Mouse (Mus musculus) midbrain, embryonic 12.5 days (tissue): ENCODE data around the gene Apoc1. TPM values are rescaled to one million over a fixed set of nuclear protein-coding genes. Genes with fewer than 3 reads are reported as not detected.
"Not testable (repeated sequence)": the region's sequence is repeated elsewhere in the genome, so short reads cannot be mapped to it uniquely, and the experiment has no call there.

Experiments
- ATAC-seq: fragments of 200-750 bp; cut with Nextera tagmentation; 2 replicates; pipeline ENCODE4 v1.8.0; 2017; ENCODE audit warnings: low read depth, moderate TSS enrichment, moderate library complexity; ENCODE audit not compliant: low FRiP score
- H3K27ac ChIP-seq: fragments of 300-500 bp; sonication (generic); replicated peaks from 2 replicates; pipeline ENCODE4 v1.5.1; 2016; ENCODE audit warnings: mild to moderate bottlenecking
- H3K27me3 ChIP-seq: fragments of 300-500 bp; sonication (generic); 2 replicates; pipeline ENCODE4 v1.6.1; 2016; ENCODE audit warnings: mild to moderate bottlenecking
- H3K36me3 ChIP-seq: fragments of 300-500 bp; sonication (generic); 2 replicates; pipeline ENCODE4 v1.6.1; 2016
- H3K4me1 ChIP-seq: fragments of 300-500 bp; sonication (generic); 2 replicates; pipeline ENCODE4 v1.6.1; 2016
- H3K4me2 ChIP-seq: fragments of 300-500 bp; sonication (generic); replicated peaks from 2 replicates; pipeline ENCODE4 v1.6.1; 2016; ENCODE audit warnings: mild to moderate bottlenecking, moderate library complexity
- H3K4me3 ChIP-seq: fragments of 300-500 bp; sonication (generic); 2 replicates; pipeline ENCODE4 v1.5.1; 2016; ENCODE audit warnings: mild to moderate bottlenecking
- H3K9ac ChIP-seq: fragments of 300-500 bp; sonication (generic); replicated peaks from 2 replicates; pipeline ENCODE4 v1.6.1; 2016; ENCODE audit warnings: mild to moderate bottlenecking, moderate library complexity
- H3K9me3 ChIP-seq: fragments of 300-500 bp; sonication (generic); 2 replicates; pipeline ENCODE4 v1.6.1; 2016; ENCODE audit warnings: mild to moderate bottlenecking
- WGBS: fragments of 180-500 bp; shearing (Covaris S2); methylation state at CpG from one replicate; pipeline ENCODE4 v1.1.7; 2016; 5-methylcytosine and 5-hydroxymethylcytosine counted together
- polyA plus RNA-seq: library from polyadenylated mRNA; unstranded; fragments of >200 nt; fragmentation: Nextera tagmentation; extraction: Ambion mirVana; gene quantifications from 2 replicates; pipeline ENCODE4 v1.2.1, GENCODE M21; 2016

Apoc1 gene
- polyA plus RNA-seq, 1 experiment from 2014 or later, result 1.8 TPM

DNA sequence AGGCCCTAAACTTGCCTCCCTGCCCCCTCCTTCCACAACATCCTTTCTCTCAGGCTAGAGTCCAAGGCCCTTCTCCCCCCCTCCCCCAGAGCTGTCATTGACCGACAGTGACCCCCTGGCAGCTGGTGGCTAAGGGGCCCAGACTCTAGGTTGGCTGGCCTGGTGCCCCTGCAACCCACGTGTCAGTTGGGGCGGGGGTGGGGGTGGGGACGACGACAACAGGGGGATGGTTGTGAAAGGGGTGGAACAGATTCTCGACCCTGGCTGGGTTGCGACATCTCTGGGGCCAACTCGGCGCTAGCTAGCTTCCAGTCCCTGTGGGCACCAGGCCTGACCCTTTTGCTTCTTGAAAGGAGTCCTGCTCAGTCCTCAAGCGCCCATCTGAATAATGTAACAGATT lies 961 bp upstream of the Apoc1 start:
- H3K4me1 ChIP-seq, result peaks cover 11% of the 10 kb centered on the region
- WGBS, result 37% methylated on average over 10 of the region's 10 CpGs
- no peaks in the 10 kb centered on the region for H3K9me3 ChIP-seq
- peaks cover 8% of the 10 kb centered on the region for H3K36me3 ChIP-seq
- no peak overlapping the region for H3K4me2 ChIP-seq
- H3K27me3 ChIP-seq, result no peaks in the 10 kb centered on the region
- no peak overlapping the region for H3K4me3 ChIP-seq
- H3K27ac ChIP-seq, result no peak overlapping the region
- no peak overlapping the region for H3K9ac ChIP-seq
- ATAC-seq, result no peak

DNA sequence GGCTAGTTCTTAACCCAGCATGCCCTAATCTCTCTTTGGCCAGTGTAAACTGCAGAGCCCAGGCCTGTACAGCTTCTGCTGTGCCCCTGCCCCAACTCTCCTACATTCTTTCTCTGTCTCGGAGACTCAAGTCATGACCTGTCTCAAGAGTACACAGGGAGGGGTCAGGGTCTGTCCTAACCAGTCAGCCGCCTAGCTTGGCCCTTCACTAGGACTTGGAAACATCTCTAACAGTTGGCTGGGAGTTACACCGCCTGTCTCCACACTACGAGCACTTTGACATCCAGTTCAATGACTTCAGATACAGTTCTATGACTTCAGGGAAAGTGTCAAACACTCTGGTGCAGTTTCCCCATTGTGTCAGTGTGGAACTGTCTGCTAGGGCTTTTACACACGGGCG lies 1.0 kb downstream of the Apoc1 start:
- no peak overlapping the region for H3K4me2 ChIP-seq
- no peak for ATAC-seq
- no peaks in the 10 kb centered on the region for H3K9me3 ChIP-seq
- no peaks in the 10 kb centered on the region for H3K27me3 ChIP-seq
- no peak overlapping the region for H3K4me3 ChIP-seq
- H3K9ac ChIP-seq, result no peak overlapping the region
- 72% methylated on average over 6 of the region's 6 CpGs for WGBS
- H3K36me3 ChIP-seq, result peaks cover 4% of the 10 kb centered on the region
- peaks cover 5% of the 10 kb centered on the region; the same call in 1 of the 2 replicates for H3K4me1 ChIP-seq
- H3K27ac ChIP-seq, result no peak overlapping the region

DNA sequence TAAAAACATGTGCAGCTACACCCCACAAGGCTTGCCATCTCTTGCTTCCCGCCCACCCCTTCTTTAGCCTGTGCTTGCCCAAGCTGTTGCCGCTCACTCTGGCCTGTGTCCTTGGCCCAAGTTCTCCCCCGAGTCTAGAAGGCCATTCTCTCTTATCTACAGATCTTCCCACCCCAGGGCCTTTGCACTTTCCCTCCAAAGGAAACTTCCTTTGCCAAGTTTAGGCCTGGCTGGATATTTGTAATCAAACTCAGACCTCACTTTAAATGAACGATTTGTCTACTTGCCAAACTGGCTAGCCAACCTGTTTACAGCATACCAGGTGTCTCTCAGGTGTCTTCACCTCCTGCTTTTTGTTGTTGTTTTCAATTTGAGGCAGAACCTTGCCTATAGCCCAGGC lies 1.6 kb downstream of the Apoc1 start:
- WGBS, result 89% methylated on average over 4 of the region's 4 CpGs
- H3K9me3 ChIP-seq, result no peaks in the 10 kb centered on the region
- H3K27ac ChIP-seq, result no peak overlapping the region
- H3K36me3 ChIP-seq, result no peaks in the 10 kb centered on the region
- no peak for ATAC-seq
- no peak overlapping the region for H3K4me2 ChIP-seq
- no peak overlapping the region for H3K9ac ChIP-seq
- H3K4me1 ChIP-seq, result peaks cover 5% of the 10 kb centered on the region; the same call in 1 of the 2 replicates
- H3K27me3 ChIP-seq, result no peaks in the 10 kb centered on the region
- H3K4me3 ChIP-seq, result no peak overlapping the region

DNA sequence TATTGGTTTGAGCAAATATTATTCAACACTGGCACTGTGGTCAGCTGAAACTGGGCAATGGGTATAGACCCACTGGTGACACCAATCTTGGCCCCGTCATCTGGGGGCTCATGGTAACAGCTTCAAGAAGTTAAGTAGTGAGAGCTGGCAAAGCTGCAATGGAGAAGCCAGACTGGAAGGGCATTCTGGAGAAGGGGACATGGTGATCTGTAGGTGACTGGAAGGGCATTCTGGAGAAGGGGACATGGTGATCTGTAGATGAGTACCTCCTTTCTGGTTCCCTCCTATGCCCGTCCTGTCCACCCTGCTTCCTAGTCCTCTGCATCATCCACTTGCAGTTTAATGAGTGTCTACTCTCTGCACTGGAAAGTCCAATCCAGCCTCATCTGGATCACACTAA lies 3.8 kb downstream of the Apoc1 start:
- Histone ChIP-seq H3K36me3 (no peaks in the 10 kb centered on the region), H3K9ac (no peak overlapping the region), H3K27ac (no peak overlapping the region), H3K9me3 (no peaks in the 10 kb centered on the region), H3K4me2 (no peak overlapping the region), H3K4me3 (no peak overlapping the region), H3K27me3 (no peaks in the 10 kb centered on the region), H3K4me1 (peaks cover 5% of the 10 kb centered on the region; the same call in 1 of the 2 replicates)
- ATAC-seq, result no peak
- 86% methylated on average over 2 of the region's 2 CpGs for WGBS

DNA sequence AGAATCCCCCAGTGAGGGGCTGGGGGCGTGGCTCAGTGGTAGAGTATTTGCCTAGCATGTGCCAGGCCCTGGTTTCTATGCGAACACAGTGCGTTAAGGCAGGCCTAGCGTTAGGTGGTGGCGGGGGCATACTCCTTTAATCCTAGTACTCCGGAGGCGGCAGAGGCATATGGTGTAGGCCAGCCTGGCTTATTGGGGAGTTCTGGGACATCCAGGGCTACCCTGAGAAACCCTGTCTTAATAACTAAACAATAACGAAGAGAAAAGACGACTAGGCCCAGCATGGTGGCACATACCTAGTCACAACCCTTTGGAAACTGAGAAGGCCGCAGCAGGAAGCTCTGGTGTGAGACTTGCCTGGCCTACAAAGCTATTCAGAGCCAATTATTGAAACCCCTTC lies 4.4 kb downstream of the Apoc1 start:
- peaks cover under 1% of the 10 kb centered on the region; the same call in 1 of the 2 replicates for H3K4me1 ChIP-seq
- H3K27ac ChIP-seq, result no peak overlapping the region
- H3K9ac ChIP-seq, result no peak overlapping the region
- no peak for ATAC-seq
- H3K9me3 ChIP-seq, result no peaks in the 10 kb centered on the region
- H3K4me2 ChIP-seq, result no peak overlapping the region
- no peaks in the 10 kb centered on the region for H3K36me3 ChIP-seq
- 93% methylated on average over 10 of the region's 10 CpGs for WGBS
- H3K27me3 ChIP-seq, result no peaks in the 10 kb centered on the region
- no peak overlapping the region for H3K4me3 ChIP-seq

DNA sequence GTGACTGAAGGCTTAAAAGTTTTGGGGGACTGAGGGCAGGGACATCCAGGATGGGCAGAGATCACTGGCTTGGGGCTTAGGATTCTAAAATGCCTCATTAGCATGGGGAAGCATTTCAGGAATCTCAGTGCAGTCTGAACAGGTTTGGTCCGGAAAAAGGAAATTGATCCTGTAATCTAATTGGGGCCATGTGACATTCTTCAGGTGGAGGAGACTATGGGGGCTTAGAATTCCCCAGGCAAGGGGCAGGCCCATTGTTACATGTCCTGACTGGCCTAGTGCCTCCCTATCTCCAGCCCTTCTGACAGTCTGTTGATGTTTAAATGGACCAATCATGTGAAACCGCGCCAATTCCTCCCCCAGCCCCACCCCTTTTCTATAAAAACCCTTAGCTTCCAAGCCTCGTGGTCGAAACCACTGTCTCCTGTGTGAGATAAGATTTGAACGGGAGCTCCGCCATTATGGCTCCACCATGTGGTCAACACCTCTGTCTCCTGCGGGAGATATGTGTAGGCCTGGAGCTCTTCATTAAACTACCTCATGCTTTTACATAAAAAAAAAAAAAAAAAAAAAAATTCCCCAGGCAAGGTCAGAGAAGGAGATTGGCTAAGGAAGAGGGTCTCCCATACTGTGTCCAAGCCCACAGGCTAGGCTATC lies 5.4 kb downstream of the Apoc1 start:
- not testable (repeated sequence) for ATAC-seq, H3K4me2 ChIP-seq, H3K4me1 ChIP-seq, H3K9me3 ChIP-seq, H3K4me3 ChIP-seq, H3K36me3 ChIP-seq, H3K9ac ChIP-seq, H3K27me3 ChIP-seq, H3K27ac ChIP-seq
- 80% methylated on average over 8 of the region's 8 CpGs for WGBS

DNA sequence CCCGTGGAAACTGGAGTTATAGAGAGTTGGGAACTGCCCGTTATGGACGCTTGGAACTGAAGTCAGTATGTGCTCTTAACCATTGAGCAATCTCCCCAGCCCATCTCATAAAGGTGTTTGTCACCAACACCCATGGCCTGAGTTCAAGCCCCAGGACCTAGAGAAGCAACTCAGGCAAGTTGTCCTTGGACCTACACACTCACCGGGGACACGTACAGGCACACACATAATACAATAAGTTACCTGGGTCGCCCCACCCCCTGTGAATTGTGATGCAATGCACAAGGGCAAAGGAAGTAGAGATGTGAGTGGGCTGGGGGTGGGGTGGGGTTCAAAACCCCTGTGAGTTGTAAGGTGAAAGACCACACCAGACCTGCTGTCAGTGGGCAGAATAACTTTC lies 5.9 kb downstream of the Apoc1 start:
- Histone ChIP-seq H3K4me2 (no peak overlapping the region), H3K9me3 (no peaks in the 10 kb centered on the region), H3K4me1 (no peaks in the 10 kb centered on the region), H3K9ac (no peak overlapping the region), H3K27ac (no peak overlapping the region), H3K27me3 (no peaks in the 10 kb centered on the region), H3K4me3 (no peak overlapping the region), H3K36me3 (no peaks in the 10 kb centered on the region)
- WGBS, result 92% methylated on average over 6 of the region's 6 CpGs
- ATAC-seq, result no peak

DNA sequence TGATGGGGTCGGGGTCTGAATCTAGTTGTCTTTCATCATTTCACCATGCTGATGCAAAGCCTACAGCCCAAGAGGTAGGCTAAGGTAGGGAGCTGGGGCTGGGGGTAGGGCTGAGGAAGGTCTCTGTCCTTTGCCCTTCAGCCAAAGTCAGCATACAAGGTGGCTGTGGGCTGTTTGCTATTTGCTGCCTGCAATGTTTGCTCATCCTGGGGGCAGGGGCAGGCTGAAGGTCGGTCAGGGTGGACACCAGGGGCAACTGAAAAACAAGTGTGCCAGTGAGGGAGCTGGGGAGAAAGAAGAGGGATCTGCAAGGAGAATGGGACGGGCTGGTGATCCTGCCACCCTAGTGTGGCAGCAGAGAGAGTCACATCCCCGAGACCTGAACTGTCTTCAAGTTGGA lies 7.1 kb downstream of the Apoc1 start:
- H3K4me2 ChIP-seq, result no peak overlapping the region
- H3K27ac ChIP-seq, result no peak overlapping the region
- WGBS, result 68% methylated on average over 4 of the region's 4 CpGs
- H3K36me3 ChIP-seq, result no peaks in the 10 kb centered on the region
- H3K4me1 ChIP-seq, result no peaks in the 10 kb centered on the region
- no peak for ATAC-seq
- no peaks in the 10 kb centered on the region for H3K9me3 ChIP-seq
- no peak overlapping the region for H3K9ac ChIP-seq
- no peaks in the 10 kb centered on the region for H3K27me3 ChIP-seq
- H3K4me3 ChIP-seq, result no peak overlapping the region

DNA sequence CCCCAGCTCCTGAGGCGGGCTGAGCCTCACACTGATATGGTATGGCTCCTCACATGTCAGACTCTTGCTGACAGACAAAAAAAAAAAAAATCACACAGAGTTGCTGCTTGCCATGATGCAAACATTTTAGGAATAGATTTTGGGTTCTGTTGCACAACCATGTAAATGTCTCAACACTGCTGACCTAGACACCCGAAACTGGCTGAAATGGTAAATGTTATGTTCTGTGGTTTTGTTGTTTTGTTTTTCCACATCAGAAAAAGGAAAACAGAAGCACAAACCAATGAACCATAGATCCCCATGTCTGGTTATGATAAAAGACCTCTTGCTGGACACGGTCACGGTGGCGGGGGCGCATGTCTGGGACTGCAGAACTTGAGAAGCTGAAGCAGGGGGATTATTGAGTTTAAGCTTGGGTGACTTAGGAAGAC lies 8.7 kb downstream of the Apoc1 start:
- H3K27me3 ChIP-seq, result no peaks in the 10 kb centered on the region
- H3K36me3 ChIP-seq, result no peaks in the 10 kb centered on the region
- no peak overlapping the region for H3K9ac ChIP-seq
- H3K4me2 ChIP-seq, result no peak overlapping the region
- ATAC-seq, result no peak
- no peaks in the 10 kb centered on the region for H3K9me3 ChIP-seq
- H3K27ac ChIP-seq, result no peak overlapping the region
- 87% methylated on average over 6 of the region's 6 CpGs for WGBS
- no peak overlapping the region for H3K4me3 ChIP-seq
- H3K4me1 ChIP-seq, result no peaks in the 10 kb centered on the region

DNA sequence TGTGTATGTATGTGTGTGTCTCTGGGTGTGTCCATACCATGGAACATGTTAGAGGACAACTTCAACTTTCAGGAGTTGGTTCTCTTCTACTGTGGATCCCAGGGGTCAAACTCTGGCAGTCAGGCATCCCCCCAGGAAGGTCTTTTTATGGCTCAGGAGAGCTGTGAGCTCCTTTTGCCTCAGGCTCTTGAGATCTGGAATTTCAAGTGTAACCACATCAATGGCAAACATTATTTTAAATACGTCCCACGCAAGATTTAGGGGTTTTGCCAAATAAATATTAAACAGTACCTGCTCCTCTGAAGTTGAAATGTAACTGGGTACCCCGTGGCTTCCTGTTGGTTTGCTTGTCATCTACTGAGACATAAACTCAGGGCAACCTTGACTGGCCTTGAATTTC lies 9.5 kb downstream of the Apoc1 start:
- no peaks in the 10 kb centered on the region for H3K27me3 ChIP-seq
- no peak overlapping the region for H3K4me2 ChIP-seq
- H3K9me3 ChIP-seq, result no peaks in the 10 kb centered on the region
- 83% methylated on average over 3 of the region's 3 CpGs for WGBS
- H3K4me1 ChIP-seq, result no peaks in the 10 kb centered on the region
- no peak for ATAC-seq
- no peak overlapping the region for H3K9ac ChIP-seq
- no peak overlapping the region for H3K4me3 ChIP-seq
- H3K27ac ChIP-seq, result no peak overlapping the region
- H3K36me3 ChIP-seq, result no peaks in the 10 kb centered on the region

DNA sequence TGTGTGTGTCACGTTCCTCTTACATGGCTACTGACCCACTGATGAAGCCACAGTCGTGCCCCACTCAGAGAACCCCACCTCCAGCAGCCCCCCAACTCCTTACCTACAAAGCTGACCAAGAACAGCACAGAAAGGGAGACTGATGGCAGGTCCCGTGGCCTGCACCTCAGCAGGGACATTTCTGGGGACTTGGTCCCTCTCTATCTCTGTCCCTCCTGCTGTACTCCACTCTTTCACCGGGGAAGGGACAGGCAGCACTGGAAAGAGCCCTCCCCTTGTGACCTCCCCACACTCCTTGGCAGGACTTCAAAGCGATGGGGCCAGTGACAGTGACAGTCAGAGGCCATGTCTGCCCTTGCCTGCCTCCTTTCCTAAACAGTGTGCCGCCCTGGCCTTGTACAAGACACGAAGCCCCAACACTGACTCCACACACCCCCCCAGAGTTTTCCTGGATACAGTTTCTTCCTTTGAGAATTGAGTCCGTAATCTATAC lies 11.2 kb downstream of the Apoc1 start, which contains the start of the genes Gm44805 and Apoc4:
TSS of gene Gm44805 (minus strand) at position 222 of the 493 bp plus-strand sequence.
TSS of gene Apoc4 (minus strand) at position 278 of the 493 bp plus-strand sequence.
- H3K4me1 ChIP-seq, result no peaks in the 10 kb centered on the region
- 61% methylated on average over 8 of the region's 8 CpGs for WGBS
- H3K9ac ChIP-seq, result no peak within 1 kb of the TSS
- no peaks in the 10 kb centered on the region for H3K9me3 ChIP-seq
- no peak for ATAC-seq
- no peak within 1 kb of the TSS for H3K4me3 ChIP-seq
- no peaks in the 10 kb centered on the region for H3K36me3 ChIP-seq
- no peaks in the 10 kb centered on the region for H3K27me3 ChIP-seq
- H3K27ac ChIP-seq, result no peak within 1 kb of the TSS
- no peak within 1 kb of the TSS for H3K4me2 ChIP-seq

DNA sequence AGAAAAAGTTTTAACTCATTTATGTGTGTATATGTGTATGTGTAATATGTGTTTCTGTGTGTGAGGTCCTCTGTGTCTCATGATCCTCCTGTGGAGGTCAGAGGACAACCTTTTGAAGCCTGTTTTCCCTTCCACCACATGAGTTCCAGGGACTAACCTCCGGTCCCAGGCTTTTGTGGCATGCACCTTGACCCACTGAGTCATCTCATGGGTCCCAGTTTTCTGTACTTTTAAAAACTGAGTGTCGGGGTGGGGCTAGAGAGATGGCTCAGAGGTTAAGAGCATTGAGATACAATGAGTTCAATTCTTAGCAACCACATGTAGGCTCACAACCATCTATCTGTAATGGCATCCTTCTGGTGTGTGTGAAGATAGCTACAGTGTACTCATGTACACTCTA lies 11.8 kb downstream of the Apoc1 start:
- WGBS, result 87% methylated on average over 2 of the region's 2 CpGs
- Histone ChIP-seq H3K27ac (no peak overlapping the region), H3K4me2 (no peak overlapping the region), H3K9me3 (no peaks in the 10 kb centered on the region), H3K36me3 (no peaks in the 10 kb centered on the region), H3K9ac (no peak overlapping the region), H3K4me1 (no peaks in the 10 kb centered on the region), H3K27me3 (no peaks in the 10 kb centered on the region), H3K4me3 (no peak overlapping the region)
- no peak for ATAC-seq

DNA sequence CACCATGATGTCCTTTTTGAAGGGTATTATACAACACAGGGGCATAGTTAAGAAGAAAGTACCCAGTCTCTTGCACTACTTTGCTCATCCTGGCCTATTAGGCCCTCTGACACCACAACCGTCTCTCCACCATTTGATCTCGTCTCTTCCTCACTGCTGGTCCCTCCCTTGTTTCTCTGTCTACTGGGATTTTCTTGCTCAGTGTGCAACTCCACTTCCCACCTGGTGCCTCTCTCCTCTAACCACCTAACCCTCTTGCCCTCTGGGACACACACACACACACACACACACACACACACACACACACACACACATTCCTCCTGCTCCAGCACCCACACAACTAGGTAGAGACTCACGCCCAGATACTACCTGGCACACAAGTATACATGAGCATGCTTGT lies 13.6 kb downstream of the Apoc1 start:
- Histone ChIP-seq H3K36me3 (no peaks in the 10 kb centered on the region), H3K4me2 (no peak overlapping the region), H3K27me3 (no peaks in the 10 kb centered on the region), H3K27ac (no peak overlapping the region), H3K4me1 (no peaks in the 10 kb centered on the region), H3K9me3 (no peaks in the 10 kb centered on the region), H3K9ac (no peak overlapping the region), H3K4me3 (no peak overlapping the region)
- ATAC-seq, result no peak
- 82% methylated on average over 3 of the region's 3 CpGs for WGBS
